Mouse (Mus musculus): ENCODE measurements around the gene Zscan21. TPM values are rescaled to one million over a fixed set of nuclear protein-coding genes. Genes with fewer than 3 reads are reported as not detected.

Zscan21 gene
- polyA plus RNA-seq, 1 experiment from 2014 or later = 20.0 TPM

DNA sequence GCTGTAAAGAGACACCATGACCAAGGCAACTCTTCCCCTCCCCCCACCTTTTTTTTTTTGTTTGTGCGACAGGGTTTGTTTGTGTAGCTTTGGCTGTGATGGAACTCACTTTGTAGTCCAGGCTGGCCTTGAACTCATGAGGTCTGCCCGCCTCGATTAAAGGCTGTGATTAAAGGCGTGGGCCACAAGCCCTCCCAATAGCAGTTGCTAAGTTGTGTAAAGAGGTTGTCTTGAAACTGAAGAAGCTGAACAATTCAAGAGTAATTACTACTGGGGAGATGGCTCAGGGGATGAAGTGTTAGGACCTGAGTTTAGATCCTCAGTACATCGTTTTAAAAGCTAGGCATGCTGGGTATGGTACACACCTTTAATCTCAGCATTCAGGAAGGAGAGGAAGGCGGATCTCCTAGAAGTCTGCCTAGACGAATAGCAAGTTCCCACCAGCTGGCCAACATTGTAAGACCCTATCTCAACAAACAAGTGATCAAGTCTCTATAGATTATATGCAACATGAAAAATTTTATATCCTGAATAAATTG is 43.6 kb downstream of the Zscan21 start:
- 0 out of 2 replicates have a peak overlapping the region, but pooled peaks have one; percentile 30 for H3K27ac ChIP-seq (replicated peaks)
- 63% methylated on average over 7 of the region's 7 CpGs for WGBS
- DNase-seq (ENCODE audit: low spot score) = no peak

DNA sequence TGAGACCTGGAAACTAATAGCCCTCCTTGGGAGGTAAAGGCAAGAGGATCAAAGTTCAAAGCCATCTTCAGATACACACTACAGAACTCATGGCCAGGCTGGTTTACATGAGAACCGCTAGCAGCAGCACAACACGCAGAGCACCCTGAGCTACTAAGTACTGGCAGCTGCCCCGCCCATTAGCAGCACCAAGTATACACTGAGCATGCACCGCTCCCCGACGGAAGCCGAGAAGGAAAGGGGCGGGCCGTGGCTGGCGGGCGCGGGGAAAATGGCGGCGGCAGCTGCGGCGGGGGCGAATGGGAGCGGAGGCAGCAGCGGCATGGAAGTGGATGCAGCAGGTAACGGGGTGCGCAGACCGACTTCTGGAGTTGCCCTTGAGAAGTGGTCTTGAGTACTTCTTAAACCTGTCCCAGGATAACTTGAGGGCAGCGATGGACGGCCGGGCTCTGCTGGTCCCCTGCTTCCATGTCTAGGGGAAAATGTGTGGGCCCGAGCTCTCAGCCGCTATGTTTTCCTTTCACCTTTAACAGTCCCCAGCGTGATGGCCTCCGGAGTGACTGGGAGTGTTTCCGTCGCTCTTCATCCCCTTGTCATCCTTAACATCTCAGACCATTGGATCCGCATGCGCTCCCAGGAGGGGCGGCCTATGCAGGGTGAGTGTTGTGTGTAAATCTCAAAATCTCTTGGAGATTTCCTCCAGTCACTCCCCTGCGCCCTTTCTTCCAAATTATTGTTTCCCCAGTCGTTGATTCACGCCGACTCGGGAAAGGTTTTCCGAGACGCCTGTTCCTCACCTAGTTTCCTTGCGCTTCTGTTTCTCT is 44.4 kb downstream of the Zscan21 start, which contains the start of gene Cops6:
Cops6 (plus strand) TSS at position 230 of the 824 bp plus-strand sequence.
- Histone ChIP-seq H3K36me3 (ENCODE audit: control insufficient read depth, insufficient read depth, low read length) (peaks cover 21% of the 10 kb centered on the region), H3K4me1 (replicated peaks; ENCODE audit: control insufficient read depth, insufficient read depth) (0 out of 2 replicates have a peak, but pooled peaks cover 3% of the 10 kb centered on the region), H3K4me2 (replicated peaks; ENCODE audit: low read depth) (peak within 1 kb of the TSS; percentile 67), H3K4me3 (ENCODE audit: low read depth, low read length) (peak within 1 kb of the TSS; percentile 49), H3K9me3 (ENCODE audit: control insufficient read depth, low read length) (no peaks in the 10 kb centered on the region), H3K27ac (replicated peaks) (peak within 1 kb of the TSS; percentile 30), H3K9ac (ENCODE audit: low read length) (peak within 1 kb of the TSS; percentile 57), H3K27me3 (ENCODE audit: control insufficient read depth, insufficient read depth, low read length) (no peaks in the 10 kb centered on the region)
- peak; percentile 96 for DNase-seq (ENCODE audit: low spot score)
- WGBS = under 1% methylated on average over 40 of the region's 42 CpGs
- TF ChIP-seq CTCF (IDR thresholded peaks at IDR 0.05; ENCODE audit: low read depth) (peak; percentile 29), EP300 (optimal IDR thresholded peaks at IDR 0.05) (no peak)
- ATAC-seq (ENCODE audit: low FRiP score, low TSS enrichment) = peak; percentile 96

More for the DNA sequence above, 43.6 kb downstream of the Zscan21 start:
- Histone ChIP-seq H3K4me3 (ENCODE audit: low read depth, low read length) (peak overlapping the region; percentile 49), H3K9me3 (ENCODE audit: control insufficient read depth, low read length) (no peaks in the 10 kb centered on the region), H3K36me3 (ENCODE audit: control insufficient read depth, insufficient read depth, low read length) (peaks cover 17% of the 10 kb centered on the region; the same call in 1 of the 2 replicates), H3K9ac (ENCODE audit: low read length) (no peak overlapping the region; the same call in 1 of the 2 replicates), H3K4me1 (replicated peaks; ENCODE audit: control insufficient read depth, insufficient read depth) (0 out of 2 replicates have a peak, but pooled peaks cover 3% of the 10 kb centered on the region), H3K4me2 (replicated peaks; ENCODE audit: low read depth) (peak overlapping the region; percentile 67), H3K27me3 (ENCODE audit: control insufficient read depth, insufficient read depth, low read length) (no peaks in the 10 kb centered on the region)
- ATAC-seq (ENCODE audit: low FRiP score, low TSS enrichment) = no peak
- no peak for TF ChIP-seq EP300 (optimal IDR thresholded peaks at IDR 0.05)
- TF ChIP-seq CTCF (IDR thresholded peaks at IDR 0.05; ENCODE audit: low read depth) = no peak

DNA sequence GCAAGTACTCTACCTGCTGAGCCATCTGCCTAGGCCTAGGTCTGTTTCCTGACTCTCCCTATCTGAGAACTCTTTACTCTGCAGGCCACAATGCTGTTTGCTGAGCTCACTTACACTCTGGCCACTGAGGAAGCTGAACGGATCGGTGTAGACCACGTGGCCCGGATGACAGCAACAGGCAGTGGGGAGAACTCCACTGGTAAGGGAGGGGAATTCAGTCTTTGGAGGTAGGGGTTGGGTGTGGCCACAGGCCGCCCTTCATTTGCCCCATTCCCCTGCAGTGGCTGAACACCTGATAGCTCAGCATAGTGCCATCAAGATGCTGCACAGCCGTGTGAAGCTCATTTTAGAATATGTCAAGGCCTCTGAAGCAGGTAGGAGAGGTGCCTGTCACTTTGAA is 46.3 kb downstream of the Zscan21 start:
- Histone ChIP-seq H3K4me2 (replicated peaks; ENCODE audit: low read depth) (no peak overlapping the region), H3K27me3 (ENCODE audit: control insufficient read depth, insufficient read depth, low read length) (no peaks in the 10 kb centered on the region), H3K4me3 (ENCODE audit: low read depth, low read length) (no peak overlapping the region), H3K4me1 (replicated peaks; ENCODE audit: control insufficient read depth, insufficient read depth) (0 out of 2 replicates have a peak, but pooled peaks cover 3% of the 10 kb centered on the region), H3K36me3 (ENCODE audit: control insufficient read depth, insufficient read depth, low read length) (peaks cover 32% of the 10 kb centered on the region), H3K9me3 (ENCODE audit: control insufficient read depth, low read length) (no peaks in the 10 kb centered on the region), H3K27ac (replicated peaks) (no peak overlapping the region), H3K9ac (ENCODE audit: low read length) (no peak overlapping the region)
- TF ChIP-seq EP300 (optimal IDR thresholded peaks at IDR 0.05) (no peak), CTCF (IDR thresholded peaks at IDR 0.05; ENCODE audit: low read depth) (no peak)
- WGBS = 47% methylated on average over 6 of the region's 6 CpGs
- DNase-seq (ENCODE audit: low spot score) = no peak
- ATAC-seq (ENCODE audit: low FRiP score, low TSS enrichment) = no peak

DNA sequence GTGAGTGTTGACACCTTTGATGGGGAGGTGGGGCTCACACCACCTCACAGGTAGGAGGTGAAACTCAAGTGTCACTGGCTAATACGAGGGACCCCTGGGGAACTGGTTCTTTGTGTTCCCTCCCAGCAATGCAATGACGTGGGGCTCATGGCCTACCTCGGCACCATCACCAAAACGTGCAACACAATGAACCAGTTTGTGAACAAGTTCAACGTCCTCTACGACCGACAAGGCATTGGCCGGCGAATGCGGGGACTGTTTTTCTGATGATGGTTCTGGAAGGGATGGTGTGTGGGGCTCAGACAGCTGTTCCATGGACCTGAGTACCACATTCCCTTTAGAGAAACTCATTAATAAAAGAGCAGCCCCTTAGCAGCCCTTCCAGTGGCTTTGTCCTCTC is 46.9 kb downstream of the Zscan21 start:
- Histone ChIP-seq H3K36me3 (ENCODE audit: control insufficient read depth, insufficient read depth, low read length) (peaks cover 36% of the 10 kb centered on the region), H3K4me2 (replicated peaks; ENCODE audit: low read depth) (no peak overlapping the region), H3K27ac (replicated peaks) (no peak overlapping the region), H3K4me3 (ENCODE audit: low read depth, low read length) (no peak overlapping the region), H3K9ac (ENCODE audit: low read length) (no peak overlapping the region), H3K4me1 (replicated peaks; ENCODE audit: control insufficient read depth, insufficient read depth) (0 out of 2 replicates have a peak, but pooled peaks cover 3% of the 10 kb centered on the region), H3K27me3 (ENCODE audit: control insufficient read depth, insufficient read depth, low read length) (no peaks in the 10 kb centered on the region), H3K9me3 (ENCODE audit: control insufficient read depth, low read length) (no peaks in the 10 kb centered on the region)
- DNase-seq (ENCODE audit: low spot score) (no peak), ATAC-seq (ENCODE audit: low FRiP score, low TSS enrichment) (no peak)
- WGBS = 68% methylated on average over 10 of the region's 10 CpGs
- TF ChIP-seq CTCF (IDR thresholded peaks at IDR 0.05; ENCODE audit: low read depth) = no peak
- TF ChIP-seq EP300 (optimal IDR thresholded peaks at IDR 0.05) = no peak

DNA sequence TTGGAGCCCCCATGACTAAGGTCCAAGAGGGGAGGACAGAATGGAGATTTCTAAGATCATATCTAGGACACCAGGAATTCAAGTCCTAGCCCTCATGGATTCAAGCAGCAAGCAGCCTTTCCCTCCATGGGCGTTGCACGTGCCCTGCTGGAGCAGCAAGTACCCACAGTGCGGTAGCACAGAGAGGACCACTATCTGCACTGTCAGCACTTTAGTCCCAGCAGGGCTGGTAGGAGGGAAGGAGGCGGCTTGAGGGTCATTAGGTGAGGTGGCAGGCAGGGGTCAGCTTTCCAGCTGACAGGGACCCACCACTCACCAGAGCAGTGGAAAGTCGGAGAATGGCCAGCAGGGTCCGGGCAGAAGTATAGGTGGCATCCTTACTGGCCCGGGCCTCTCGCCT is 48.9 kb downstream of the Zscan21 start:
- Histone ChIP-seq H3K27me3 (ENCODE audit: control insufficient read depth, insufficient read depth, low read length) (no peaks in the 10 kb centered on the region), H3K4me1 (replicated peaks; ENCODE audit: control insufficient read depth, insufficient read depth) (0 out of 2 replicates have a peak, but pooled peaks cover 3% of the 10 kb centered on the region), H3K36me3 (ENCODE audit: control insufficient read depth, insufficient read depth, low read length) (peaks cover 36% of the 10 kb centered on the region), H3K9ac (ENCODE audit: low read length) (no peak overlapping the region), H3K27ac (replicated peaks) (no peak overlapping the region), H3K4me2 (replicated peaks; ENCODE audit: low read depth) (no peak overlapping the region), H3K9me3 (ENCODE audit: control insufficient read depth, low read length) (no peaks in the 10 kb centered on the region), H3K4me3 (ENCODE audit: low read depth, low read length) (no peak overlapping the region)
- TF ChIP-seq CTCF (IDR thresholded peaks at IDR 0.05; ENCODE audit: low read depth) (no peak), EP300 (optimal IDR thresholded peaks at IDR 0.05) (no peak)
- no peak for ATAC-seq (ENCODE audit: low FRiP score, low TSS enrichment)
- no peak for DNase-seq (ENCODE audit: low spot score)
- 78% methylated on average over 8 of the region's 8 CpGs for WGBS

All from stomach, postnatal 0 days (tissue).